Mouse (Mus musculus): ENCODE data around the gene Xaf1.
"Not testable (repeated sequence)": the region's sequence is repeated elsewhere in the genome, so short reads cannot be mapped to it uniquely, and the experiment has no call there.

The Xaf1 gene

GRCm38 (mm10) chr11:72314151-72314895, 12.9 kb downstream of the Xaf1 start, which contains the start of gene Fbxo39:
Fbxo39 (plus strand) TSS chr11:72314444.
- peak; percentile 28 for DNase-seq

- DNase-seq: no peak
These were observed 16.6 kb downstream of the Xaf1 start for GRCm38 (mm10) chr11:72318026-72318425.

GRCm38 (mm10) chr11:72324431-72324830, 23.0 kb downstream of the Xaf1 start:
- DNase-seq: no peak

GRCm38 (mm10) chr11:72325701-72326100, 24.3 kb downstream of the Xaf1 start:
- no peak for DNase-seq

GRCm38 (mm10) chr11:72332951-72333667, 31.7 kb downstream of the Xaf1 start:
- DNase-seq: no peak

DNA sequence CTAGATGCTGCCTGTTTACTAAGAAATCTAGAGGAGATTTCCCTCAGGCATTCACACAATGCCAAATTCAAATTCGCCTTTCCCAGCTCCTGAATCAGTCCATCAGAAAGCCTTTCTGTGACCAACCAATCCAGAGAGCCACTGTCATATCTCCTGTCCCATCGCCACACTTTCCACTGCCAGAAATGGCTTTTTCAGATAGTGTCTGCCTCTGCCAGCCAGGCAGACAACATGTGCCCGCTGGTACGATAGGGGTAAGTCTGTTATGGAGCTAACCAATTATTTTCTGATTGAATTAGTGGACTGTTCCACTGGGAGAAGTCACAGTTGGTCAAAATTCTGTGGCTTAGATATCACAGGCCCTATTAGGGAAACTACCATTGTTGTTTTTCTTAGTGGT, 33.2 kb downstream of the Xaf1 start:
- DNase-seq: no peak

- no peak for DNase-seq
These were observed 35.3 kb downstream of the Xaf1 start for GRCm38 (mm10) chr11:72336726-72337125.

- no peak for DNase-seq
These were observed 37.0 kb downstream of the Xaf1 start for GRCm38 (mm10) chr11:72338437-72338871.

DNA sequence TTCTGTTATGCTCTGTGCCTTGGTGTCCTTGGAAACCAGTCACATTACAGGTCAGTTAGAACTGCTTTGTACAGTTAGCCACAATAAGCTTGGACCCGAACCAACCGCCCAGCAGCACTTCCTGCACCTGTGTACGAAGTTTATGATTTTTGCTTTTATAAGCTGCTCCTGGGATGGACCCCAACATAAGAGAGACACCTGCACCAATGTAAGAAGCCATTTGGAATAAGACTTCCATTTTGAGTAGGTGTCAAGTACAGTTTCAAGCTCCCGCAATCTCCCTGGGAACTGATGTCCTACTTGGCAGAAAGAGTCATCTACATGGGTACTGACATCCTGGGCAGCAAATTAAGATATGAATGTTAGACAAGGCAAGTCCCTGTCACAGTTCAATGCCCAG, 38.3 kb downstream of the Xaf1 start:
- no peak for DNase-seq

- DNase-seq: peak; percentile 50
These were observed 41.3 kb downstream of the Xaf1 start for GRCm38 (mm10) chr11:72342549-72343237.

GRCm38 (mm10) chr11:72343238-72343625, 41.8 kb downstream of the Xaf1 start:
- not testable (repeated sequence) for DNase-seq

- DNase-seq: peak; percentile 75
These were observed 42.5 kb downstream of the Xaf1 start for GRCm38 (mm10) chr11:72343904-72344303.

GRCm38 (mm10) chr11:72344486-72344885, 43.1 kb downstream of the Xaf1 start:
- DNase-seq: no peak

- no peak for DNase-seq
These were observed 47.1 kb downstream of the Xaf1 start for GRCm38 (mm10) chr11:72348563-72348962.

GRCm38 (mm10) chr11:72349016-72349415, 47.6 kb downstream of the Xaf1 start:
- DNase-seq: no peak

GRCm38 (mm10) chr11:72349652-72350051, 48.2 kb downstream of the Xaf1 start:
- DNase-seq: no peak

- DNase-seq: no peak
These were observed 50.8 kb downstream of the Xaf1 start for GRCm38 (mm10) chr11:72352272-72352671.

DNA sequence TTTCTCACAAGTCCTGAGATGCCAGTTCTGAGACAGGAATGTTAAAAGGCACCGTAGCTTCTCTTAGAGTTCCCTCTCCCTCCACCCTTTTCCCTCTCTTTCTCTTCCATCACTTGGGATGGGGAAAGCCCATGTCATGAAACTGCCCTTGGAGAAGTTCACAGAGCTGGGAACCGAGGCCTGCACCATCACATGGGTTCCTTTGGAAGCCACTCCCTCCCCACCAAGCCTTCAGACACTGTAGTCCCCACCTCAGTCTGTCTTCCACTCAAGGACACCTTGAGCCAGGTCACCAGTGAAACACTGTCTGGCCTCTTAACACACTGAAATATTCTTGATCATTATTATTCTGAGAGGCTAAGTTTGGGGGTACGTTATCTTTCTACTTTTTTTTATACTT, 51.8 kb downstream of the Xaf1 start:
- no peak for DNase-seq

GRCm38 (mm10) chr11:72354971-72355728, 53.7 kb downstream of the Xaf1 start:
- DNase-seq: peak; percentile 78

- peak; percentile 75 for DNase-seq
These were observed 60.2 kb downstream of the Xaf1 start for GRCm38 (mm10) chr11:72361385-72362346.

DNA sequence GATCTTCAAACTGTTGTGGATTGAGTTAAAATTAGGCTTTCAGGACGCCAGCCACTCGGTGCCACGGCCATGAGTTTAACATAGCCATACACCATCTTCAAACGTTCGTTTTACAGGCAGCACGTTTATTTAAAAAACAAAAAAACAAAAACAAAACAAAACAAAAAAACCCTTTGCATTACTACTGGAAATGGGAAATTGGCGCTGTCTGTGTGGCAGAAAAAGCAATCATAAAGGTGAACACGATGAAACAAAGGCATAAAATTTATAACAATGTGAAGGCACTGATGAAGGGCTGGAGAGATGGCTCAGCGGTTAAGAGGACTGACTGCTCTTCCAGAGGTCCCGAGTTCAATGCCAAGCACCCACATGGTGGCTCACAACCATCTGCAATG, 60.9 kb downstream of the Xaf1 start, which contains the start of gene Tekt1:
Gene Tekt1, minus strand, starts transcription at position 96 of the 395 bp plus-strand sequence.
- no peak for DNase-seq

Measured in right cerebral cortex, postnatal 14 days (tissue).